Mouse (Mus musculus) ES-E14 (cell line): ENCODE results near the gene Hip1r.

Source experiments
- CHD2 ChIP-seq: IDR thresholded peaks from 2 replicates; pipeline ENCODE4 v1.6.1; 2014; ENCODE audit warnings: mild to moderate bottlenecking, low read depth, low read length, inconsistent platforms
- HCFC1 ChIP-seq: IDR thresholded peaks from 2 replicates; pipeline ENCODE4 v1.6.1; 2012; ENCODE audit warnings: low read length, inconsistent platforms, borderline replicate concordance; ENCODE audit not compliant: insufficient read depth
- MAFK ChIP-seq: IDR thresholded peaks from 2 replicates; pipeline ENCODE4 v1.6.1; 2014; ENCODE audit warnings: mild to moderate bottlenecking, low read depth, low read length, inconsistent platforms; ENCODE audit not compliant: insufficient read depth
- ZC3H11A ChIP-seq: IDR thresholded peaks from 2 replicates; pipeline ENCODE4 v1.6.1; 2012; ENCODE audit warnings: low read depth, mild to moderate bottlenecking, inconsistent platforms, low read length, borderline replicate concordance
- ZNF384 ChIP-seq: IDR thresholded peaks from 2 replicates; pipeline ENCODE4 v1.6.1; 2012; ENCODE audit warnings: low read depth, low read length, inconsistent platforms

DNA sequence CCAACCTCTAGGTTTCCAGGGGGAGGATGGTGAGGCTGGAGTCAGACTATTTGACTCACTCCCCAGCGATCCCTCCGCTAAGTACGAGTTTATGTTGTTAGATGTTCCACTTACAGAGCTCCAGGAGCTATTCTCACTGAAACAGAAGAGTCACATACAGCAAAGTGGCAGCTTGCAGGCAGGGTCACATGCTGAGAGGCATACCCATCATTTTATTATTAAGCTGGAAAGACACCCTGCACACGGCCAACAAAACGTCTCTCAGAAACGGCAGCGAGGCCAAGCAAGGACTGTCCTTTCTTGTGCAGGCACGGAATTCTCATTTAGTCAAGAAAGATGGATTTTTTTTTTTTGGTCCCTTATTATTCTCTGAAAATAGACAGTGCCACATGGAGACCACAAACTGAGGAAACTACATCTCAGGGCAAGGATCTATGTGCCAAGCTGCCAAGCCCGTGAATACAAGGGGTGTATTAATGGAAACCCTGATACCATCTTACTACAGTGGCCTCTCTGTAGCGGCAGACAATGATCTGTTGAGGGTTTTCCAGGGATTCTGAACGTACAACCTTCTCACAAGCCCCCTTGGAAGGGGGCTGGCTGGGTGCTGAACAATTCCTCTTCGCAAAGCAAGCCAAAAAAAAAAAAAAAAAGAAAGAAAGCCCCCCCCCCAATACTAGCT, 57.1 kb downstream of the Hip1r start:
- no peak for TF ChIP-seq ZC3H11A
- TF ChIP-seq HCFC1, result no peak
- no peak for TF ChIP-seq MAFK
- TF ChIP-seq ZNF384, result no peak
- TF ChIP-seq CHD2, result no peak
